Mouse (Mus musculus) lung, adult 2 months (tissue): Measurements from ENCODE around the gene Vps37c.

Experiments
- CTCF ChIP-seq: fragments of 200-500 bp; IDR thresholded peaks from 2 replicates; pipeline ENCODE4 v1.5.1; 2011; ENCODE audit warnings: mild to moderate bottlenecking, low read length, control low read depth; ENCODE audit not compliant: insufficient read depth
- POLR2A ChIP-seq: fragments of 200-500 bp; IDR thresholded peaks from 2 replicates; pipeline ENCODE4 v1.6.1; 2011; ENCODE audit warnings: low read depth, mild to moderate bottlenecking, control low read depth, low read length, borderline replicate concordance; ENCODE audit errors: extremely low read depth

GRCm38 (mm10) chr19:10665093-10665492 lies 23.4 kb upstream of the Vps37c start:
- TF ChIP-seq CTCF = no peak
- no peak for TF ChIP-seq POLR2A
